8 mouse cellular contexts compared by ENCODE assay signal in genomic region chr7:80026990-80027635, GRCm38 (mm10). TPM values are rescaled to one million over a fixed set of nuclear protein-coding genes. Genes with fewer than 3 reads are reported as not detected.
A peak's percentile ranks its signal among the peaks of the same experiment; 100 is the strongest.
DNase-seq lines count a peak whose midpoint lies in the region; ATAC-seq and TF ChIP-seq lines count a peak whose summit lies in the region.

No protein-coding gene starts in this region.

- H3K4me3 ChIP-seq in C2C12 (ENCODE audit: insufficient read depth, poor library complexity, severe bottlenecking), result peak overlapping the region; percentile 56
- peak overlapping the region; percentile 67 for H3K4me3 ChIP-seq in bone marrow macrophage, adult 2 months (ENCODE audit: insufficient read depth, low read length)
- peak overlapping the region; percentile 82 for H3K4me3 ChIP-seq in forebrain, embryonic 13.5 days
- peak overlapping the region; percentile 85 for H3K4me3 ChIP-seq in lung, embryonic 16.5 days (ENCODE audit: low read length)

- 0% methylated on average over 36 of the region's 71 CpGs for WGBS in forebrain, embryonic 13.5 days
- WGBS in lung, embryonic 16.5 days, result under 1% methylated on average over 43 of the region's 71 CpGs

- no peaks in the 10 kb centered on the region for H3K27me3 ChIP-seq in C2C12 (ENCODE audit: control insufficient read depth, insufficient read depth, insufficient read length)
- no peaks in the 10 kb centered on the region for H3K27me3 ChIP-seq in forebrain, embryonic 13.5 days
- H3K27me3 ChIP-seq in lung, embryonic 16.5 days (ENCODE audit: control insufficient read depth, insufficient read depth, low read depth, low read length), result no peaks in the 10 kb centered on the region

- DNase-seq in heart, postnatal 25 days (ENCODE audit: low spot score), result peak; percentile 75
- DNase-seq in layer of hippocampus, adult 18-20 months (ENCODE audit: low spot score in 2 of 2), result peak; percentile 28 to 42
- peak; percentile 66 for DNase-seq in ovary, adult 18-20 months (ENCODE audit: low spot score)
- DNase-seq in thymus, postnatal 10 days (ENCODE audit: low spot score in 2 of 2), result peak; percentile 69 to 72

- intact Hi-C loops in heart, postnatal 25 days (cut with DNase I), result loop anchor here (10.0 kb wide), 1 partner anchor 188 kb away; no protein-coding TSS in a partner anchor

- no peak for TF ChIP-seq CTCF in C2C12 (IDR thresholded peaks at IDR 0.05; ENCODE audit: control insufficient read depth, insufficient read depth, insufficient read length)
- no peak for TF ChIP-seq CTCF in bone marrow macrophage, adult 2 months (IDR thresholded peaks at IDR 0.05; ENCODE audit: low read depth, low read length)

- peak overlapping the region; percentile 89 for H3K4me2 ChIP-seq in forebrain, embryonic 13.5 days
- peak overlapping the region; percentile 58 for H3K4me2 ChIP-seq in lung, embryonic 16.5 days (ENCODE audit: low read depth, low read length)

- H3K27ac ChIP-seq in bone marrow macrophage, adult 2 months (ENCODE audit: insufficient read depth, low read depth, low read length), result peak overlapping the region; percentile 96
- peak overlapping the region; percentile 73 for H3K27ac ChIP-seq in forebrain, embryonic 13.5 days
- peak overlapping the region; percentile 85 for H3K27ac ChIP-seq in lung, embryonic 16.5 days (ENCODE audit: low read length)

- H3K4me1 ChIP-seq in bone marrow macrophage, adult 2 months (ENCODE audit: control insufficient read depth, insufficient read depth, low read length), result peaks cover 40% of the 10 kb centered on the region
- H3K4me1 ChIP-seq in forebrain, embryonic 13.5 days, result peaks cover 54% of the 10 kb centered on the region
- peaks cover 24% of the 10 kb centered on the region for H3K4me1 ChIP-seq in lung, embryonic 16.5 days (replicated peaks; ENCODE audit: control insufficient read depth, insufficient read depth, low read length)

- no peak for TF ChIP-seq POLR2A in bone marrow macrophage, adult 2 months (IDR thresholded peaks at IDR 0.05; ENCODE audit: borderline replicate concordance, low read depth, low read length)

- peak overlapping the region; percentile 93 for H3K9ac ChIP-seq in forebrain, embryonic 13.5 days
- H3K9ac ChIP-seq in lung, embryonic 16.5 days (ENCODE audit: low read length), result peak overlapping the region; percentile 92

- H3K79me3 ChIP-seq in C2C12 (ENCODE audit: low read depth), result peaks cover 14% of the 10 kb centered on the region

- peaks cover 49% of the 10 kb centered on the region for H3K79me2 ChIP-seq in C2C12 (ENCODE audit: control insufficient read depth, insufficient read depth)

- ATAC-seq in forebrain, embryonic 13.5 days, result no peak
- peak; percentile 42 for ATAC-seq in lung, embryonic 16.5 days (ENCODE audit: low read depth)

- H3K9me3 ChIP-seq in forebrain, embryonic 13.5 days (replicated peaks), result no peaks in the 10 kb centered on the region; the same call in 1 of the 2 replicates
- no peaks in the 10 kb centered on the region for H3K9me3 ChIP-seq in lung, embryonic 16.5 days (ENCODE audit: control insufficient read depth, low read length)

- peak overlapping the region; percentile 93 for H3ac ChIP-seq in C2C12 (ENCODE audit: control insufficient read depth, insufficient read length, low read depth)

- H3K36me3 ChIP-seq in C2C12 (ENCODE audit: control insufficient read depth, insufficient read depth), result no peaks in the 10 kb centered on the region
- peaks cover 5% of the 10 kb centered on the region; the same call in 1 of the 2 replicates for H3K36me3 ChIP-seq in forebrain, embryonic 13.5 days (ENCODE audit: poor library complexity, severe bottlenecking)
- H3K36me3 ChIP-seq in lung, embryonic 16.5 days (ENCODE audit: control insufficient read depth, insufficient read depth, low read length), result 0 out of 2 replicates have a peak, but pooled peaks cover 2% of the 10 kb centered on the region

TF ChIP-seq in C2C12, 6 proteins besides CTCF, POLR2A, EP300 and RAD21:
- TF ChIP-seq USF1 (IDR thresholded peaks at IDR 0.05; ENCODE audit: low read depth) (no peak), CEBPB (IDR thresholded peaks at IDR 0.05; ENCODE audit: low read depth) (no peak), MYOG (IDR thresholded peaks at IDR 0.05; ENCODE audit: control insufficient read depth, extremely low read depth, insufficient read length) (no peak), MAX (IDR thresholded peaks at IDR 0.05) (no peak), MYOD1 (IDR thresholded peaks at IDR 0.05; ENCODE audit: control insufficient read depth, insufficient read length, low read depth) (no peak), FOSL1 (IDR thresholded peaks at IDR 0.05; ENCODE audit: insufficient read depth, low read length, poor library complexity, severe bottlenecking) (no peak)

RNA-seq across cellular contexts. Expression of gene Zfp710, which starts 2.5 kb away (rescaled TPM):
- polyA plus RNA-seq in C2C12 (2012; fragmentation: generic; extraction: Trizol), result 5.3 TPM
- polyA plus RNA-seq in bone marrow macrophage, adult 2 months (2012; ENCODE audit: insufficient read depth, insufficient read length, missing spikeins), result 125 and 138 TPM in 2 replicates
- 20.6 and 23.1 TPM in 2 replicates for polyA plus RNA-seq in forebrain, embryonic 13.5 days (2015; fragmentation: Nextera tagmentation; extraction: Ambion mirVana)
- total RNA-seq in heart, postnatal 25 days (2021), result 10 to 100 TPM; 27.7 to 29.9 TPM
- total RNA-seq in layer of hippocampus, adult 18-20 months (2021), result 10 to 100 TPM; 25.6 to 26.0 TPM
- 17.7 and 18.6 TPM in 2 replicates for polyA plus RNA-seq in lung, embryonic 16.5 days (2015; fragmentation: Nextera tagmentation; extraction: Ambion mirVana)
